Mouse (Mus musculus) skeletal muscle tissue, adult 2 months (tissue): Measurements from ENCODE around the gene Lmna.

Experiments
- DNase-seq: peaks from one replicate; pipeline ENCODE4 v3.0.0-alpha.2; 2012; ENCODE audit warnings: low read depth, low spot score

The Lmna gene

DNA sequence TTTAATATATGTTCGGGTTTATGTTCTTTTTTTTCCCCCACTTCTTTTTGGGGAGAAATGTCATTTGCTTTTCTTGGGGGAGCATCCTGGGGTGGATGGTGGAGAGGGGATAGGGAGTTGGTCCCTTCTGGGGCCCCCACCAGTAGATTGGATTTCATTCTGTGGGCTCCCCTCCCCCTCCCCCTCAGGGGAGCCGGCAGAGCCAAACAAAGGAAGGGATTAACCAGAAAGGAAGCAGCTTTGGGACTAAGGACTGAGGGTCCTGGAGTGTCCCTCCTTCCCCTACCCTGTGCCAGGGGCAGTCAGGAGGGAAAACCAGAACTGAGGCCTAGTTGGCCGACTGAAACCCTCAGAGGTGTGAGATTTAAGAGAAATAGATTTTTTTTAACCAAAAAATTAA lies 29.6 kb upstream of the Lmna start:
- DNase-seq: no peak

DNA sequence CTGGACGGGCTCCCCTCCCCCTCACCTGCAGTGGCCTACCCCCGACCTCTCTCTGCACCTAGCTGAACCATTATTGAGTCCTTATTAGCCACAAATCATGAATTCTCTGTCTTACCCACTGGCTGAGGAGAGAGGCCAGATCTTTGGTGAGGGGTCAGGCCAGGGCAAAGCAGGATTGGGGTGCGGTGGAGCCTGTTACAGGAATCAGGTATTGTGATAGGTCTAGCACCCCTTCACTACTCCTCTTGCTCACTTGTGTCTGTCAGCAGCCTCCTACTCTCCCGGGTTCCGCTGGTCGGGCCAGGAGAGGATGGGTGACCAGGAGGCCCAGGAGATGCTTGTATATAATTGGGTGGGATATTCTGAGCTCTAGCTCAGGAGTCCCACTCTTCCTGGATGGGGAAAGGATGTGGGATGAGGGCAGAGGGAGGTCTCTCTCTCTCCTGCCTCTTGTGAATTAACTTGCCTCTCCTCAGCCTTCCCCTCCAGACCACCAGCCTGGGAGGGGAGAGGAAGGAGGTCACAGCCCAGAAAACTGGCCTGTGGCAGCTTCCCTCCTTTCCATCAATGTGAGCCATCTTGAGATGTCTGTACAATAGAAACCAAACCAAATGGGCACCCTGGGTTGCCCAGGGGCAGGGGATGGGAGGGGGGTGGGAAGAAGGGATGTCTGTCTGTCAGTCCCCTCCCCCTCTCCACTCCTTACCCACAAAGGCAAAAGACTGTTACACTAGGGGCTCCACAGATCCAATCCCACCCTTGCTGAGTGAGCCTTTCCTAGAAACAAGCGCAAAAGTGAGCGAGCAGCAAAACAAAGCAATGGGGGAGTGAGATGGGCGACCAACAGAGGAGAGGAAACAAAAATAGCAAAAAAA lies 28.8 kb upstream of the Lmna start:
- DNase-seq: no peak

DNA sequence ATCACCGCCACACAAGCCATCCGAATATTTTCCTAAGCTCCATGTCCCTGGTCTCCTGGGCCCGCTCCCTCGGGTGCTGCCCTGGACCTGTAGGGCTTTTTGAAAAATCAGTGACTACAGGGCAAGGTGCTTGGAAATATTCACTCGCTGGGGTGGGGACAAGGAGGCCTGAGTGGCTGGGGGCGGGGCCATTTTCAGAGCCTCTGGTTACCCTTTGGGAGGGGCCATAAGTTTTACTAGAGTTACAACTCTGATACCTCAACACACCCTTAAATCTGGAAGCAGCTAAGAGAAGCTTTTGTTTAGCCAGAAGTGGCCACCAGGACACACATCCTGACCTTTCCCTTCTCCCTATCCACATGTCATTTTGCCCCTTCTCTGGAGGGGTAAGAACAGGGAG lies 27.4 kb upstream of the Lmna start:
- no peak for DNase-seq

DNA sequence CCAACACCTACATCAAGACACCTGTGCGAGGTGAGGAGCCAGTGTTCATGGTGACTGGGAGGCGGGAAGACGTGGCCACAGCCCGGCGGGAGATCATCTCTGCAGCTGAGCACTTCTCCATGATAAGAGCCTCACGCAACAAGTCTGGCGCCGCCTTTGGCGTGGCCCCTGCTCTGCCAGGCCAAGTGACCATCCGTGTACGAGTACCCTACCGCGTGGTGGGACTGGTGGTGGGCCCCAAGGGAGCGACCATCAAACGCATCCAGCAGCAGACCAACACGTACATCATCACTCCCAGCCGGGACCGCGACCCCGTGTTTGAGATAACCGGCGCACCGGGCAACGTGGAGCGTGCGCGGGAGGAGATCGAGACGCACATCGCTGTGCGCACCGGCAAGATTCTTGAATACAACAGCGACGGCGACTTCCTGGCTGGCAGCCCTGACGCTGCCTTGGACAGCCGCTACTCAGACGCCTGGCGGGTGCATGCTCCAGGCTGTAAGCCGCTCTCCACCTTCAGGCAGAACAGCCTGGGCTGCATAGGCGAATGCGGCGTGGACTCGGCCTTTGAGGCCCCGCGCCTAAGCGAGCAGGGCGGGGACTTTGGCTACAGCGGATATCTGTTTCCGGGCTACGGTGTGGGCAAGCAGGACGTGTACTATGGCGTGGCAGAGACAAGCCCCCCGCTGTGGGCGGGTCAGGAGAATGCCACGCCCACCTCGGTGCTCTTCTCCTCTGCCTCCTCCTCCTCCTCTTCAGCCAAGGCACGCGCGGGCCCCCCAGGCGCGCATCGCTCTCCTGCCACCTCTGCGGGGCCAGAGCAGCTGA lies 26.6 kb upstream of the Lmna start:
- DNase-seq: peak; percentile 79

DNA sequence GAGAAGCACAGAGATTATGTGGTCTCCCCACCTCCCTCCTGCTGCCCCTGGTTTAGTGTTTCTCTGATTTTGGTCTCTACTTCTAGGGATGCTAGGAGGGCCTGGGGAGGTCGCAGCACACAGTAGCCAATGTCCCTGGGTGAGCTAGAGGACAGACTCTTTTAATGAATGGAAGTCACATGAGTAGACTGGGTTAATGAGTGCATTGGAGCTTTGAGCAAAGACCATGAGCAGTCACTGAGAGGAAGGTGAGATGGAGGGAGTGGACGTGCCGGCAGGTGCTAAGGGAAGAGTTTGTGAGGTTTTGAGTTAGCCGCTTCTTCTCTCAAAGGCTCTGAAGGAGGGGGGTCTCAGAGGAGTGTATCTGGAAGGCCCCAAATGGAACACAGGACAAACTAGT lies 25.8 kb upstream of the Lmna start:
- no peak for DNase-seq

DNA sequence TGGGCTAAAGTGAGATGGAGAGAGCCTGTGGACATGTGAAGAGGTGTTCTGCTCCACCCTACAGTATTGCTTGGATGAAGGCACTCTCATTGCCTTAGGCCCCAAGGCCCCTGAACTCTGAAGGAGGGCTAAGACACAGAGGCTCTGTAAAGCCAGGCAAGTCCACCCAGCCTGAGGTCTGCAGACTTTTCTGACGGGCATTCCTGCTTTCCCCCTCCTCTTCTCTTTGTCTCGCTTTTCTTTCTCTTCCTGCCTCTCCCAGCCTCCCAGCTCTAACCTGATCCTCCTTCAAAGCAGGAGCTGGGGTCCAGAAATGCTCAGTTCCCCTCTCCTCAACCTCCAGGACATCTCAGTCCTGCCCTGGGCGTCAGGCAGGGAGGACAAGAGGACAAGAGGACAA lies 25.2 kb upstream of the Lmna start:
- DNase-seq: no peak

DNA sequence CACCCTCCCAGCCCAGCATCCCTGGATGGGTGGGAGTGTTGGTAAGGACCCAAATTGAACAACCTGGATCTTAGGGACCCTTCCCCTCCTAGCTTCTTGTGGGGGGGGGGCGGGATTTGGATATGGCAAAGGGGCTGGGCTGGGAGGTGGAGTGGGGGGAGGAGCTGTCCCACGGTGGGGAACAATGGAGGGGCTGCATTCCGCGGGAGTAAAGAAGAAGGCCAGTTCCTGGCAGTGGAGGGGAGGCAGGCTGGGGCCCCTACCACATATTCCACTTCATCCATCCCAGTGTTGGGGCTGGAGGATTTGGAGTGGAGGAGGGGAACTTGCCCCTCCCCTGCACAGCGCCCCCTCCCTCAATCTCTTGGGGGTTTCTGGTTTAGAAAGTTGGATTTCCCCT lies 23.9 kb upstream of the Lmna start:
- DNase-seq: no peak

DNA sequence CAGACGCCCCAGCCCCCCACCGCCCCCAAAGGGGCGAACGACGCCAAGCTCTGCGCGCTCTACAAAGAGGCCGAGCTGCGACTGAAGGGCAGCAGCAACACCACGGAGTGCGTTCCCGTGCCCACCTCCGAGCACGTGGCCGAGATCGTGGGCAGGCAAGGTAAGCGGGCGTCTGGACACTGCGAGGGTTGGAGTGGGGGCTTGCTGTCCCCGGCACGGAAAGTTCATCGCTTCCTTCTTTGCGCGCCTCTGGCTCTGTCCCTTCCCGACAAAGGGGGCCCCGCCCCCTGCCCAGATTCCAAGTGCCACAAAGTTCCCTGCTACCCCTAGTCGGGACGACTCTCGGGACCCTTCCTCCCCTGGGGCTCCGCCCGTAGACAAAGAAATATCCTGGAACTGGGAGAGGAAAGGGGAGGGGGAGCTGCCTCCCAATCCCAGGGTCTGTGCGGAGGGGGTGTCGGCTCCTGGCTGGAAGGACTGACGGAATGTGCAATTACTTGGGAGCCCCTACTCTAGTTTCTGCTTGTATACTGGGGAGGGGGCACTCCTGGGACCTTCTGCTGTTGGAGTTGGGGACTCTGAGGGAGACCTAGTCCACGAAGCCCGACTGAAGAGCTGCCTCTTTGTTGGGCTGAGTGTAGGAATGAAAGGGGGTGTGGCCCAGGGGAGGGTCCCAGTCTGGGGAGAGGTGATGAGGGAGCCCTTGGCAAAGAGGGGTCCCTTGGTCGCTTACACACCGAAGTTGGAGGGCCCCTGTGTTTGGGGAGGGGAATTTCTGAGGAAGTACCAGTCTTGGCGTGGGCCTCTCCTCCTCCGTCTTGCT lies 23.1 kb upstream of the Lmna start:
- no peak for DNase-seq

DNA sequence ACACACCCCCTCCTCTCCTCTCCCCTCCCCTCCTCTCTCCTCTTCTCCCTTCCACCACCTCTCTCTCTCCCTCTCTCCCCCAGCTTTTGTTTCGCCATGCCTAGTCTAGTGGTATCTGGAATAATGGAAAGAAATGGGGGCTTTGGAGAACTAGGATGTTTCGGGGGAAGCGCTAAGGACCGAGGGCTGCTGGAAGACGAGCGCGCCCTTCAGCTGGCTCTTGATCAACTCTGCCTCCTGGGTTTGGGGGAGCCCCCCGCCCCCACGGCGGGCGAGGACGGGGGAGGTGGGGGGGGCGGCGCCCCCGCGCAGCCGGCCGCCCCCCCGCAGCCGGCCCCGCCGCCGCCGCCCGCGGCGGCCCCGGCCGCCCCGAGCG lies 22.5 kb upstream of the Lmna start, which contains the start of gene Mex3a:
Mex3a (plus strand) TSS at position 97 of the 376 bp plus-strand sequence.
- DNase-seq: no peak

DNA sequence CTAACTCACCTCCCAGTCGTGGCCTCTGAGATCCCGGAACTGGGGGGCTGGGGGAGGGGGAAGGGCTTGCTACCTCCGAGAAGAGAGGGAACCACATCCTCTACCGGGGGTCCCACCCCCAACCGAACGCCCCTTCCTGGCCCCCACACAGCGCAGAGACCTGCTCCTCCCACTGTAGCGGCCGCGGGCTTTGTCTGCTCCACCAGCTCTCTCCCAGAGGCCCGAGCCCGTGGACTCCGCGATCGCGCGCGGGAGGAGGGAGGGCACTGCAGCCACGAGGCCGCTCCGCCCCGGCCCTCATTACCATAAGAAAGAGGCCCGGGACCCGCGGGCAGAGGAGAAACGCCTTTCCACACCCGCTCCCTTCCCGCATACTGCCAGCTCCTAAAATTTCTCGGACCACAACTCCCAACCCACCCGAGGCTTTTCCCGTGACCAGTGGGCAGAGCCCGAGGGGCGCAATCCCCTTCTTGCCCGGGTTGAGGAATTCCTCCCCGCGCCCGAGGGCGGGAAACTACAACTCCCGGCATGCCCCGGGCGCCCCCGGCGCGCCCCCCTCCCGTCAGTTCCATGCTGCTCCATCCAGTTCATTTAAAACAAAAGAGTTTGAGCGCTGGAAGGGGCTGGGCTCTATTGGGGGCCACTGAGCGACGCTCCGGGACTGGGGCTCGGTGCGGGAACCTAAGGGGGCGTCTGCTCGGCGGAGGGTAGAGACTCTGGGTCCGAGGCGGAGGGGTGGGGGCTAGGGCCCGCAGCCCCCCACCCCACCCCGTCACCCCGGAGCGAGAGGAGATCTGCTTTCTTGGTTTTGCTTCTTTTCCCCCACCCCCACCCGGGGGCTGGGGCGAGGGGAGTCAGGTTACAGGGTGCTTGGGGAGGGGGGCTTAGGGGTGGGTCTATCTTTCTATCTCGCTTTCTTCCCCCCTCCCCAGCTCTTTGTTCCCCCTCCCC lies 21.9 kb upstream of the Lmna start:
- no peak for DNase-seq

DNA sequence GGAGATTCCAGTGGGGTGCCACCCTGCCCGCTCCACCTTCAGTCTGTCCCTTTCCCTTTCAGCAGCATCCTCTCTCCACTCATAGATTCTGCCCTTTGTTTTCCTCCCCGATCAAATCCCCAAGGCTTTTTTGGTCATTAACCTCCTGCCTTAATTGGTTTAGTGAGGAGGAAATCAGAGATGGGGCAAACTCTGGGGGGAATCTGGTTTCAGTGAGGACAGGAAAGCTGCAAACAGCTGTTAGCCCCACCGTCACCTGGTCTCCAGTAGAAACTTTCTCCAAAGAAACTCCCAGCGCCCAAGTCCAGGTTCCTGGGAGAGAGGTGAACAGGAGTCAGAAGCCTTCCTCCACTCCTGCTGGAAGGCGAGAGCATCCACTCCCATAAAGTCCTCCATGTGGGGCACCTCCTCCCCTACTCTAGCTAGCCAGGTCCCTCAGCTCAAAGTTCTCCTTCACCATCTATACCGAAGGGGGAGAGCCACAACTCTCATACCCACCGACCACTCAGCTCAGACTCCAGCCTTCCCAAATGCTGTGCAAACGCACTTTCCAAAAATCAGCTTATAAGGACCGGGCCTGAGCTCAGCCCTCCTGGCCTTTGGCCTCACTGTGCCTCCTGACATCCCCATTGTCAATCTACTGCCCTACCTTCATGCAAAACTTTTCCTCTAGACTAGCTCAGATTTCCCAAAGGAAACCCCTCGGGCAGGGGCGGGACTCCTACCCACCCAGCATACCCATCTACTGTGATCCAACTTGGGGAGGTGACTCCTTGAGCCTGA lies 20.5 kb upstream of the Lmna start:
- DNase-seq: no peak

DNA sequence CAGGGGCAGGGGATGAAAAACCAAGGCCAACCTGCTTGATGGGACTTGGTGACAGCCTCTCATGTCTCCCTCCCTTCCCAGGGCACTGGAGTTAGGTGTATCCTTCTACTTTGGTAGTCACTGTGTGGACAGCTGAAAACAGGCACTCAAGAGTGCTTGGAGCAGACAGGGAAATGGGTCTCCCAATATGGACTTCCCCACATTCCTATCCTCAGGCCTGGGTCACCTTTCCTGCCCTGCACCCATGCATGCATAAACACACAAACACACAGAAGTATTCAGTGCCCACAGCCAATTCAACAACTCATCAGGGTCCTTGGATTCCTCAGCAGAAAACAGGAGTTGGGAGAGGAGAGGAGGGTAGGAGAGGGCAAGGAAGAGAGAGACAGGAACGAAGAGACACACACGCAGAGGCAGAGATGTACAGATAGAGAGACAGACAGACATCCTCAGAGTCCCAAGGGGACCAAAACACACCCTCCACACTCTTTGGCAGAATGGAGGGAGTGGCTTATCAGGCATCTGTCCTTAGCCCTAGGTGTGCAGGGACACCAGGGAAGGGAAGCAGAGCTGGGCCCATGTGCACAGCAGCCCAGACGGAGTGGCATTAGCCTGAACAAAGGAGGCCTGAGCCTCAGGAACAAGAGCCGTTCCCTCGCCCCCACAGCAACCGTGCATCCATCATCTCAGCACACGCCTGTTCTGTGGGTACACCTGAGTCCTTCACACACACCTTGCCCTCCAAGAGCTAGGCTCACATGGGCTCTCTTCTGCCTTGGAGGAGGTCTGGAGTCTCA lies 19.6 kb upstream of the Lmna start:
- DNase-seq: no peak

DNA sequence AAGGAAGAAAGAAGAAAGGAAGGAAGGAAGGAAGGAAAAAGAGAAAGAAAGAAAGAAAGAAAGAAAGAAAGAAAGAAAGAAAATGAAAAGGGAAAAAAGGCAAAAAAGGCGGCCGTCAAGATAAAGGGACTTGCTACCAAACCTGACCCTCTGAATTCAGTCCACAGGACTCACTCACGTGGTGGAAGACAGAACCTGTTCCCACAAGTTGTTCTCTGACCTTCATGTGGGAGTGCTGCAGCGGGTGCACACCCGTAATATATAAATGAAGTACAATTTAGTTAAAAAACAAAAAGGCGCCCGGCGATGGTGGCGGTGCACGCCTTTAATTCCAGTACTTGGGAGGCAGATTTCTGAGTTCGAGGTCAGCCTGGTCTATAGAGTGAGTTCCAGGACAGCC lies 18.9 kb upstream of the Lmna start:
- DNase-seq: no peak

DNA sequence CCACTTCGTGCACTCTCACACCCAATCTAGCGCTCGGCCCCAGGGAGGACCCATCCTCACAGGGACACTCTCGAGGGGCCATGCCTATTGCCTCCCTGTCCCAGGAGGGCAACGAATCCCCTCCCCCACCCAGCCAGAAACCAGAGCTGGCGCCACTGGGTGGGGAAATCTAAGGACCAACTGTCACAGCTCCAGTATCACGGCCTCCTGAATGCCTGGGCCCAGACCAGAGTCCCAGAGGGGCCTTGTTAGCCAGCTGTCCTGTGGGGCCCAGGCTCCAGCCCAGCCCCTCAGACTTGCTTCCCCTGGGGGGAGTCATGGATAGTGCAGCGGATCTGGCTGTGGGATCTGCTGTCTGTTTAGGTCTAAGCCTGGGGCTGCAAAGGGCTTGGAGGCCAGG lies 17.8 kb upstream of the Lmna start:
- no peak for DNase-seq

DNA sequence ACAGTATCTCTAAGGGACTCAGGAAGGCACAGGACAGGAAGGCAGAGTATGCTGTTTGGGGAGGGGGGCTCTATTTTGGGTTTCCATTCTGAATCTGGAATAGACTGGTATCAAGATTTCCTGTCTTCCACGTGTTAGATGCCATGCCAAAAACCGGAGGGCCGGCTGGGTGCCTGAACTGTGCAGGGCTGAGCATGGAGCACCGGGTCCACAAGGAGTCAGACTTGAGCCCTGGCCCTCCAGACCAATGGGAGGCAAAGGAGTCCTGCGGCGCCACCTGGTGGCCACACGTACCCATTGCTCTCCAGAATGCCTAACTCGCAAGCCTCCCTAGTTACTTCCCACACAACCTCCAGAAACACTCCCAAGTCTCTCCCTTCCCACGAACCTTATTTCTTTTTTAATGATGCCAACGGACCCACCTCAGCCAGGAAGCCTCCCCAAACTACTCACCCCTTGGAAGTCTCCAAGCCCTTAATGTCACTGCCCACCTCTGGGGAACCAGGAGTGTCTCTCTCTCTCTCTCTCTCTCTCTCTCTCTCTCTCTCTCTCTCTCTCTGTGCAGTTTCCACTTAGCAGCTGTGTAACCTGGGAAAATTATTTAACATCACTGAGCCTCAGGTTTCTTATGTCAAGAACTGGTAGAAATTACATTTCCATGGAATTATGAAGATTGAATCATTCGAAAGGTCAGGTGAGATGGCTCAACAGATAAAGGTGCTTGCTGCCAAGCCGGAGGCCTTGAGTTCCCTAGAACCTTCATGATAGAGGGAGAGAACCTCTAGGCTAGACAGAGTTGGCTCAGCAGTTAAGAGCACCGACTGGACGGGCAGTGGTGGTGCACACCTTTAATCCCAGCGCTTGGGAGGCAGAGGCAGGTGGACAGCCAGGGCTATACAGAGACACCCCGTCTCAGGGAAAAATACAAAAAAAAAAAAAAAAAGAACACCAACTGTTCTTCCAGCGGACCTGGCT lies 16.7 kb upstream of the Lmna start:
- peak; percentile 91 for DNase-seq

DNA sequence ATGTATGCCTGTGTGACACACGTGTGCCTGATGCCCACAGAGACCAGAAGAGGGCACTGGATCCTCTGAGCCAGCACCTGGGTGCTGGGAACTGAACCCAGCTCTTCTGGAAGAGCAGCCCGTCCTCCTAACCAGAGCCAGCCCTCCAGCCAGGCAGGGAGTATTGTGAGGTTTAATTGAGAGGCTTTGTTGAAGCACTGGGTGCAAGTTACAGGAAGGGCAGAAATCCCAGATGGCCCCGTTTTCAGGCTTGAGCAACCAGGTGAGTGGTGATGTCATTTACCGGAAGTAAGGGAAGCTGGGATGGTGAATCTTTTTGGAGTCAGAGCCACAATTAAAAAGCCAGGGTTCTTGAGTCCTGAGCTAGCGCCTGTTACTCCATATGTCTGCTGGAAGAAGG lies 15.3 kb upstream of the Lmna start:
- no peak for DNase-seq

DNA sequence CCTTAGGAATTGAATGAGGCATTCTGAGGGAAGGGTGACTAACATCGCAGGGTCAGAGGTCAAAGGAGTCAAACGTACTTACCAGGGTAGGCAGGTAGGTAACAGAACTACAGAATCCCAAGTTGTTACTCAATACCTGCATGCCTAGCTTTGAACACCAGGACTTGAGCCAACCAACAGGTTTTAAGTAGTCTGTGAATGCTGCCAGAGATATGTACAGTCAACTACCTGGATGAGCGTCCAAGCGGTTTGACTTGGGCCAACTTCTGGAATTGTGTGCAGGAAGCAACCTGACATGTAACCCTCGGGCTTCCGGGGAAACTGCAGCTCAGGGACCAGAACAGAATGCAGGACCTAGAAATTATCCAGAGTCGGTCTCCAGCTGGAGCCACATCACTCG lies 13.3 kb upstream of the Lmna start:
- DNase-seq: no peak

DNA sequence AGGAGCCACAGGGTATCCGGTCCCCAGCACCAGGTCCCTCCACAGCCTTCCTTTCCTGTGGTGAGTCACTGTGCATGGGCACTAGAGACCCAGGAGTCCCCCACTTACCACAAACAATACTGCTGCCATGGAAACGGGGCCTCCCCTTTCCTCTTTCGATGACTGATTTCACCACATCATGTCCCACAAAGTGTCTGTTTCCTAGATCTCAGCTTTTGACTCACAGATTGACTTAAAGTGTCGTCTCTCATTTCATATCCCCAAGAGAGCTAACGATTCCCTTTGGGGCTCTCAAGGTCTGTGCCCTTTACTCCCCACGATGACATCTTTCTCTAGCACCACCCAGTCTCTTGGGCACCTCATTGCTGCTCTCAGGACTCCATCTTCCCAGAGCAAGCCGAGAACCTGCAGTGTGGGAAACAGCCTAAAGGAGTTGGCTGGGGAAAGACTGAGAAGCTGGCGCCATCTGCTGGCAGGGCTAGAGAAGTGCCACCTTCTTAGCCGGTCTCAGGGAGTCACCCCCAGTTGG lies 12.1 kb upstream of the Lmna start:
- DNase-seq: peak; percentile 64
